Mouse (Mus musculus): ENCODE results near the gene Gm20388.
"Not testable (repeated sequence)": the region's sequence is repeated elsewhere in the genome, so short reads cannot be mapped to it uniquely, and the experiment has no call there.

Gene Gm20388

GRCm38 (mm10) chr8:121124547-121125239, 1214.1 kb downstream of the Gm20388 start:
- DNase-seq = no peak

GRCm38 (mm10) chr8:121125311-121125876, 1214.8 kb downstream of the Gm20388 start:
- DNase-seq = no peak

GRCm38 (mm10) chr8:121126191-121126590, 1215.5 kb downstream of the Gm20388 start:
- no peak for DNase-seq

- no peak for DNase-seq
These were observed 1216.1 kb downstream of the Gm20388 start for GRCm38 (mm10) chr8:121126694-121127093.

GRCm38 (mm10) chr8:121127291-121127701, 1216.7 kb downstream of the Gm20388 start:
- DNase-seq = no peak

- no peak for DNase-seq
These were observed 1217.2 kb downstream of the Gm20388 start, which contains the start of gene Foxl1 for GRCm38 (mm10) chr8:121127756-121128375. TSS of gene Foxl1 (plus strand) at chr8:121127940.

- DNase-seq = no peak
These were observed 1218.1 kb downstream of the Gm20388 start for GRCm38 (mm10) chr8:121128531-121129264.

GRCm38 (mm10) chr8:121129265-121129940, 1218.8 kb downstream of the Gm20388 start:
- no peak for DNase-seq

GRCm38 (mm10) chr8:121130522-121130921, 1219.9 kb downstream of the Gm20388 start:
- no peak for DNase-seq

GRCm38 (mm10) chr8:121132961-121133513, 1222.4 kb downstream of the Gm20388 start:
- DNase-seq = no peak

- no peak for DNase-seq
These were observed 1223.5 kb downstream of the Gm20388 start for GRCm38 (mm10) chr8:121134102-121134501.

GRCm38 (mm10) chr8:121134512-121134911, 1223.9 kb downstream of the Gm20388 start:
- DNase-seq = no peak

- DNase-seq = no peak
These were observed 1226.2 kb downstream of the Gm20388 start for GRCm38 (mm10) chr8:121136856-121137255.

- DNase-seq = not testable (repeated sequence)
These were observed 1235.0 kb downstream of the Gm20388 start for GRCm38 (mm10) chr8:121145457-121146134.

- DNase-seq = no peak
These were observed 1238.0 kb downstream of the Gm20388 start for GRCm38 (mm10) chr8:121148573-121149083.

- no peak for DNase-seq
These were observed 1241.8 kb downstream of the Gm20388 start for GRCm38 (mm10) chr8:121152394-121152793.

GRCm38 (mm10) chr8:121156990-121157491, 1246.4 kb downstream of the Gm20388 start:
- no peak for DNase-seq

- no peak for DNase-seq
These were observed 1248.2 kb downstream of the Gm20388 start for GRCm38 (mm10) chr8:121158812-121159211.

GRCm38 (mm10) chr8:121161437-121161836, 1250.8 kb downstream of the Gm20388 start:
- DNase-seq = no peak

GRCm38 (mm10) chr8:121162413-121162812, 1251.8 kb downstream of the Gm20388 start:
- no peak for DNase-seq
